Mouse (Mus musculus): ENCODE measurements around the gene Zbtb7b. TPM values are rescaled to one million over a fixed set of nuclear protein-coding genes. Genes with fewer than 3 reads are reported as not detected.

Zbtb7b gene
- total RNA-seq, 2 experiments from 2014 or later: 11.3 to 13.4 TPM

GRCm38 (mm10) chr3:89391663-89392511 is 2.7 kb downstream of the Zbtb7b start:
- DNase-seq (ENCODE audit: low spot score in 2 of 2): no peak
- Histone ChIP-seq H3K27ac (peak overlapping the region; percentile 92), H3K4me3 (peak overlapping the region; percentile 66)
- TF ChIP-seq CTCF (conservative IDR thresholded peaks at IDR 0.05): no peak

- no peak for TF ChIP-seq CTCF (conservative IDR thresholded peaks at IDR 0.05)
- Histone ChIP-seq H3K27ac (peak overlapping the region; percentile 92), H3K4me3 (peak overlapping the region; percentile 66)
- DNase-seq (ENCODE audit: low spot score in 2 of 2): no peak
Observed at GRCm38 (mm10) chr3:89390699-89391662, 3.6 kb downstream of the Zbtb7b start.

GRCm38 (mm10) chr3:89390111-89390515 is 4.5 kb downstream of the Zbtb7b start:
- Histone ChIP-seq H3K27ac (peak overlapping the region; percentile 92), H3K4me3 (no peak overlapping the region; the same call in 1 of the 2 replicates)
- no peak for DNase-seq (ENCODE audit: low spot score in 2 of 2)
- no peak for TF ChIP-seq CTCF (conservative IDR thresholded peaks at IDR 0.05)

GRCm38 (mm10) chr3:89388901-89389740 is 5.5 kb downstream of the Zbtb7b start:
- TF ChIP-seq CTCF (conservative IDR thresholded peaks at IDR 0.05): no peak
- no peak overlapping the region for H3K4me3 ChIP-seq
- H3K27ac ChIP-seq: peak overlapping the region; percentile 92
- no peak for DNase-seq (ENCODE audit: low spot score in 2 of 2)

GRCm38 (mm10) chr3:89388134-89388881 is 6.3 kb downstream of the Zbtb7b start:
- TF ChIP-seq CTCF (conservative IDR thresholded peaks at IDR 0.05): no peak
- peak; percentile 55 to 61 for DNase-seq (ENCODE audit: low spot score in 2 of 2)
- peak overlapping the region; percentile 75 for H3K27ac ChIP-seq
- H3K4me3 ChIP-seq: no peak overlapping the region

GRCm38 (mm10) chr3:89387632-89388031 is 6.9 kb downstream of the Zbtb7b start:
- H3K4me3 ChIP-seq: no peak overlapping the region
- peak overlapping the region; percentile 75 for H3K27ac ChIP-seq
- no peak for DNase-seq (ENCODE audit: low spot score in 2 of 2)
- no peak for TF ChIP-seq CTCF (conservative IDR thresholded peaks at IDR 0.05)

- 0 out of 2 replicates have a peak overlapping the region, but pooled peaks have one; percentile 75 for H3K27ac ChIP-seq
- TF ChIP-seq CTCF (conservative IDR thresholded peaks at IDR 0.05): no peak
- no peak overlapping the region for H3K4me3 ChIP-seq
- no peak for DNase-seq (ENCODE audit: low spot score in 2 of 2)
Observed at GRCm38 (mm10) chr3:89386438-89387420, 7.8 kb downstream of the Zbtb7b start.

GRCm38 (mm10) chr3:89385451-89385850 is 9.1 kb downstream of the Zbtb7b start:
- no peak for TF ChIP-seq CTCF (conservative IDR thresholded peaks at IDR 0.05)
- Histone ChIP-seq H3K27ac (no peak overlapping the region), H3K4me3 (no peak overlapping the region)
- no peak for DNase-seq (ENCODE audit: low spot score in 2 of 2)

GRCm38 (mm10) chr3:89384331-89385076 is 10.1 kb downstream of the Zbtb7b start:
- no peak for TF ChIP-seq CTCF (conservative IDR thresholded peaks at IDR 0.05)
- no peak overlapping the region for H3K27ac ChIP-seq
- no peak for DNase-seq (ENCODE audit: low spot score in 2 of 2)
- no peak overlapping the region for H3K4me3 ChIP-seq
